Mouse (Mus musculus) left cerebral cortex, adult 18-20 months (tissue): ENCODE measurements at regions not wholly inside any gene's neighbourhood (a gene's known extent, or its start where the extent isn't known, plus 50 kb on each side); places are given as distances from the start of the nearest gene placed in this dataset.

Experiments
- DNase-seq, 2 experiments: peaks; one replicate each; pipeline ENCODE4 v3.0.0; 2021 to 2022; ENCODE audit warnings: low spot score in 2 of 2, mixed read lengths in 1 of 2

DNA sequence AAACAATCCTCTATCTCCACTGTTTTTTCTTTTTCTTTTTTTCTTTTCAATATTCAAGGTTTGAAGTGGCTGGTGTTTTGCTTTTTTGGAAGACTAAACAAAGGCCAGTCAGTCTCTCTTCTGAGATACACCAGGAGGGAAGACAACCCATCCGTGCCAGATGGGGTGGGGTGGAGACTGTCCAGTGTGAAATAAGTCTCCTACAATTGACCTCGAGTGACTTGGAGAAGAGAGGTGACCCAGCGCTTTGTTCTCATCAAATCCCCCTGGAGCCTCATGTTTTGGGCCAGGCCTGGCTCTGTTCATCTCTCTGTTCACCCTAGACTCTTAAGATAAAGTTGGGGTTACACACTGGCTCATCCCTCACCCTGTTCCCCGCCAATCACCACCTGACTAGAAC lies 169.2 kb upstream of the Tbca start:
- no peak for DNase-seq

- no peak for DNase-seq
These were observed 158.7 kb upstream of the Tbca start for GRCm38 (mm10) chr13:94630055-94630454.

- no peak for DNase-seq
These were observed 158.0 kb upstream of the Tbca start for GRCm38 (mm10) chr13:94630685-94631084.

DNA sequence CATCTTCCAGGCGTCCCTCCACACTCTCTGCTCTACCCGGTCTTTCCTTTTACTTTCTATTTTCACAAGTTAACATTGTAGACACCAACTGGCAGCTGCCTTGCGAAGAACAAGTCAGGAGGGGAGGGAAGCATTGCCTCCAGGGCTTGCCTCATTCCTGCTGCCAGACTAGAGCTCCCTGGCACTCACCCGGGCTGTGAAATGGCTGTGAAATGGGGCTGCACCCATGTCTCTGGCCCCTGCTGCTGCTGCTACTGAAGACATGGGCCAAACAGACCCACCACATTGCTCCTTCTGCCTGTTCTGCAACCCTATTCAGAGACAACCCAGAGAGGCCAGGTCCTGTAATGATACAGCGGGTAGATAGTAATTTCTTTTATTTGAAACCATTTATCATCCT lies 156.0 kb upstream of the Tbca start:
- no peak for DNase-seq

GRCm38 (mm10) chr13:94640336-94640735 lies 148.4 kb upstream of the Tbca start:
- no peak for DNase-seq

DNA sequence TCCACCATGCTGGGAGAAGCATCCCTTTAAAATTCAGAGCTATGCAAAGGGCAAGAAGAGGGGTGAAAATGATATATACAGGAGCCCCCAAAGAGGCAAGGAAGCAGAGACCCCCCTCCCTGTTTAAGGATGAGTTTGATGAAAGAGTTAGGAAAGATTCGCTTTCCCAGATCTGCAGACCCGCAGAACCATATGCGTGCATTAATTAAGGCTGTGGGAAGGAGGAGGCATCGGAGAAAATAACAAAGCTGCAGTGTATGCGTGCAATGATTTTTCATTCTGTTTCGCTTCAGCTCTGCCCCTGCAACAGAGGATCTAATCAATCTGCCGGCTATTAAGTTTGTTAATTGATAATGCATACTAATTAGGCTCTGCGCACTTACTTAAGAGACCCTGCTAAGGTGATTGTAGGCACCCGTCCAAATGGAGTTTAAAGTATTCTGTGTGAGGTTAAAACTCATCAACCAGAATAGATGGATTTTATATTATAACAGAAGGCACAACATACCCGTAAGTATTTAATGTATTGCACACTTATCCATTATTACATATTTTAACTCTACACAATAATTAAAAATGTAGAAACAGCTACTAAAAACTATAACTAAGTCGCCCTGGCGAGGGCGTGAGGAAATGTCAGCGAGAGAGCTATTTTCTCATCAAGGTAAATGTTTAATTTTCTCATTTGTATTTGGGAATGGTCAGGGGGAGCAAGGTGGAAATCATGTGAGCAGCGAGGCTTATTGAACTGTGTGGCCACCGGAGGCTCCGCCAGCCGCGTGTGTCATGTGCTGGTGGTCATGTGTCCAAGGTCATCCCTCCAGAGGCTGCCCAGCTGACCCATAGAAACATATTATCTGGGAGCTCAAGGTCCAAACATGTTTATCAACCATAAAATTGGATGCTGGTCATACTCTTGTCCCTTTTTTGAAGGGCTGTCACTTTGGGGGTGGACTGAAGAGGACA lies 143.2 kb upstream of the Tbca start:
- DNase-seq, result no peak

- DNase-seq, result no peak
These were observed 142.4 kb upstream of the Tbca start for GRCm38 (mm10) chr13:94646326-94646725.

DNA sequence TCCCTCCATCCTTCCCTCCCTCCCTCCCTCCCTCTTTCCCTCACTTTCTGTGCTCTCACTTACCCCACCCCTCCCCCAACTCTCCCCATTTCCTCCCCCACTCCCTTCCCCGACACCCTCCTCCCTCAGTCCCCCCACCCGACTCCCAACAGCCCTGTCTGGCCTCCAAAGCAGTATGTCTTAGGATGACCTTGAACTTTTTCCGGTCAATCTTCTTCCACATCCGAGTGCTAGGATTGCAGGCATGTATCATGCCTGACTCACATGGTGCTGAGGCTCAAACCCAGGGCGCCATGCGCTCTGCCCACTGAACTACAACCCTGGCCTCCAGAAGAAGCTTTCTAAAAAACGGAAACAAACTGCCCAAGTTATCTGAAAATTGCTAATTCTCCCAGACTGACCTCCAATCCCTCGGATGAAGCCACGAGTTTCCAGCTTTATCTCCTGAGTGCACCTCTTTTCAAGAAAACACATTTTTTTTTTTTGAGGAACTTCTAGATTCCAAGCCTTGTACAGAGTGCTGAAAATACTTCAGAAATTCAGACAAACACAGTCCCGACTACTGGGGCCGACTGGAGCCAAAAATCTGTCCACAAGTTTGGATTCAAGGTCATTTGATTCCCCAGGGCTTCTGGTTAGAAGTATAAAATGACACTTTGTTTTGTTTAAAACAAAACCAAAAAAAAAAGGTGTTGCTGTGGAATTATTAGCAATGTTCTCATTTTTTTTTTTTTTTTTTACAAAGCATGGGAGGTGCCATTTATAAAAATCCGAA lies 141.7 kb upstream of the Tbca start:
- DNase-seq, result no peak

GRCm38 (mm10) chr13:94647566-94647965 lies 141.1 kb upstream of the Tbca start:
- DNase-seq, result no peak

DNA sequence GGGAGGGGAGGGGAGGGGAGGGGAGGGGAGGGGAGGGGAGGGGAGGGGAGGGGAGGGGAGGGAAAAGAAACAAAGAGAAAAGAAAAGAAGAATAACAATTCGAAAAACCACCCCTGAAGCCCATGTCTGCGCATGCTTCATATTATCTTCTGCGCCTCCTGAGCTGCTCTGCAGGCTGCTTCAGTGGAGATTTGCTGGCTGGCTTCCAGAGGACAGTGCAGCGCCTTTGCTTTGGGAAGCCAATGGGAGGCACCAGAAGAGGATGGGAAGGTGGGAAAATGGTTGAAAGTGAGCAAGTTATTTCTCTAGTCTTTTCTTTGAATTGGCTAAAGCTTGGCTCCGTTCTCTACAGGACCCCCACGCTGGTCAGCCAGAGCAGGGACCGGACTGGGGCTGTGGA lies 137.8 kb upstream of the Tbca start:
- DNase-seq, result no peak

- DNase-seq, result no peak
These were observed 121.1 kb upstream of the Tbca start for GRCm38 (mm10) chr13:94667604-94668003.

GRCm38 (mm10) chr13:94668276-94668675 lies 120.4 kb upstream of the Tbca start:
- DNase-seq, result no peak

DNA sequence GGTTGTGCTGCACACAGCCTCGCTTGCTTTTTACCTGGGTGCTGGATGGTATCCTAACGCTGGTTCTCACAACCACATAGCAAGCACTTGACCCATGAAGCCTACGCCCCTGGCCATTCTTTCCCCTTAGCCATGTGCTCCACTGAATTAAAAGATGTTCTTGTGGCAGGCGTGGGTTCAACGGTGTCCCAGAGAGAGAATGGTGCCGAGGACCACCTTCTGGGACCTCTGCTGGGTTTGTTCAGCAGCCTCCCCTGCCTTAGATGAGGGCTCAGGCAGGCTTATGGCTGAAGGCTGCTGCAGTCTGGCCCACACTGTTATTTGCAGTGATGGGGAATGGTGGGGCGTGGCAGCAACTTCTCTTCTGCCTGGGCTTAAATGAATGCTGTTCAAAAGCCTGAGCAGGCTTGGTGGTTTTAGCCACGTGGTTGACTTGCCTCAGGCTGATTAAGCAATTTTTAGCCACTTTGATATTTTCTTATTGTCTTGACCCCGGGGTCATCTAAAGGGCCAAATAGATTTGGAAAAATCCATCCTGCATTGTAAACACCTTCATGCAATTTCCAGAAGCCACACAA lies 119.5 kb upstream of the Tbca start:
- DNase-seq, result no peak

DNA sequence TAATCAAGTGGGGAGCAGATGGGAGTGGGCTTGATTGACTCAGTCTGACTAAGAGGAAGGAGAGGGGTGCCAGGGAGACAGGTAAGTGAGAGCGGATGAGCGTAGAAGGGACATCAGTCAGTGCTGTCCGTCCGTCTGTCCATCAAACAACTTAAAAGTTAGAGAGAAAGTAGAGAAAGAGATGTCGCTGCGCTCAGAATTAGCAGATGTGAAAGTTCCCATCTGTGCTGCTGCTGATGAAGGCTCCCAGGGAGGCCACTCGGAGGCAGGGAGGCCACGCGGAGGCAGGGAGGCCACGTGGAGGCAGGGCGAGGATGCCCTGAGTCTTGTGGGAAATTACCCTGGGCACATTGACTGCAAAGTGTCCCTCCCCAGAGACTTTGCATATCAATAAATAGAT lies 118.4 kb upstream of the Tbca start:
- DNase-seq, result no peak

- DNase-seq, result no peak
These were observed 117.7 kb upstream of the Tbca start for GRCm38 (mm10) chr13:94670961-94671360.

DNA sequence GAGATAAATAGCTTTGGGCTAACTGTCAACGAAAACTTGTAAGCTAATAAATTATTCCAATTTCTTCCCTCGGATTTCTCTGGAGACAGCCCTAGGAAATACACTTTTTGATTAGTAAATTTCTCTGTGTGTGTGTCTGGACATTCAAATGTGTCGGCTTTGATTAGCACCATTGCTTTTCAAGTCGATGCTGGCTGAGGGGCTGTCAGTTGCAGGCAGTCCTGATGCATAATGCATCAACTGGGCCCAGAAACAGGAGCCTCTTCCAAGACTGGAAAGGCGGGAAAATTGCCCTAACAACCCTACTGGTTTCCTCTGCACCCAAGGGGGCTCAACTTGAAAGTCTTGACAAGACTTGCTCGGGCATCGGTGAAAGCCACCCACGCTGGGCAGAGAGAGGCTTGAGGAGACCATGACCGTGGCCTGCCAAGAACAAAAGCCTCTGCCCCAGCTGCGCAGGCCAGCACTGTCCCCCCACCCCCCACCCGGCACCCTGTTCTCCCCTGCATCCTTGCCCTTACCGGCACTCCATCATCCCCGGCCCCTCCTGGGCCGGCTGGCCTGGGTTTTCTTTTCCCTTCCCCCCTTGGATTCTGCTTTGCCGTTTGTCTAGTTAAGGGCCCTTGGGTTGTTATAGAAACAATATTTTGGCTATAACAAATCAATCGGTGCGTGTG lies 108.1 kb upstream of the Tbca start:
- DNase-seq, result no peak

DNA sequence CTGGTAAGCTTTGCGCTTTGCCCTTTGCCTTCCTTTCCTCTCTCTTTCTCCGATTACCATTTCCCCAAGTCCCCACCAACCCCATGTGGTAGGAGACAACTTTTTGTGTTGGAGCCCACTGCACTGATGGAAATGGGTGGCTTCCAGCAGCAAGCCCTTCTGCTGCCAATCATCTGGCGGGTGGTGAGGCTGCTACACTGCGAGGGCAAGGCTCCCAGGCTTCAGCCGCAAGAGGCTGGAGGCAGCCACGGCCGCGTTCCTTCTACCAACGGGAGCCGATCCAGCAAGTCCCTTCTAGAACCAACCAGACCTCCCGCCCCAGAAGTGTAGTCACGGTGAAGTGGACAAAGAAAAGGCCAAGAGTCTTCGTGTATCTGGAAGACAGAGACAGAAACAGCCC lies 107.1 kb upstream of the Tbca start:
- no peak for DNase-seq

DNA sequence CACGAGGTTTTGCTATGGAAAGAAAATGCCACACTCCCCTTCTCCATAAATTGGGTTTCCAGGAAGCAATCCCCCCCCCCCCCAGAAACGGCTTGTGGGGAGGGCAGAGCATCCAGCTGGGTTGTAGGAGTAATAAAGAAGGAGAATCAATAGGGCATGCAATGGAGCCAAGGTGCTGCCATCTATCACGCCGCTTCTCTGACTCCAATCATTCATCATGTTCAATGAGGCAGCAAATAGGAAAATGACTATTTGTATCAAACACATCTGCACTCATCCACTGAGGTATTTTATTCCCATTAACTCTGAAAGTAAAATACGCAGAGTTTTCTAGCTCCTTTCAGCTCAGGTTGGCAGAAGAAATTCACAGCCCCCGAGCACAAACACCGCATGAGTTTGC lies 103.5 kb upstream of the Tbca start:
- no peak for DNase-seq

DNA sequence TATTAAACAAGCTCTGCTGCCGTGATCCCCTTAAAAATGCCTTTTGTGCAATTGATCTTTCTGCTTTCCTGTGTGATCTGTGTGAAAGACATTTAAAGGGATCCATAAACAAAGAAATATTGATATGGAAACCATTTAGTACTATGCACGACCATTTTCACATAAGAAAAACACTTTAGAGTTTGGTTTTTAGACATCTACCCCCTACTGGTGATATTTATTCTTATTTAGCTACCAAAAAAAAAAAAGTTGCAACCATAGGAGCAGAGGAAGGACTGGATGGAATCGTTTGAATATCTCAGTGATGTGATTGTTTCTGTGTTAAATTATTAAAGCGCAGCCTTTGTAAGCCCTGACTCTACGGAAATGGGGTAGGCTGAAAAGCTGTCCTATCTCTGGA lies 101.4 kb upstream of the Tbca start:
- DNase-seq, result no peak

- no peak for DNase-seq
These were observed 82.1 kb upstream of the Tbca start for GRCm38 (mm10) chr13:94706641-94707053.
